Mouse (Mus musculus) liver, postnatal 0 days (tissue): ENCODE measurements at regions not wholly inside any gene's neighbourhood (a gene's known extent, or its start where the extent isn't known, plus 50 kb on each side); places are given as distances from the start of the nearest gene placed in this dataset.

Experiments
- ATAC-seq: fragments of 200-750 bp; cut with Nextera tagmentation; 2 replicates; pipeline ENCODE4 v1.8.0; 2017; ENCODE audit warnings: mild to moderate bottlenecking, moderate library complexity
- DNase-seq: peaks from one replicate; pipeline ENCODE4 v3.0.0-alpha.2; 2016
- H3K27ac ChIP-seq: fragments of 300-500 bp; sonication (generic); 2 replicates; pipeline ENCODE4 v1.5.1; 2014; ENCODE audit warnings: antibody characterized with exemption, moderate library complexity, mild to moderate bottlenecking, low read depth
- H3K27me3 ChIP-seq: fragments of 300-500 bp; sonication (generic); 2 replicates; pipeline ENCODE4 v1.6.1; 2014; ENCODE audit warnings: low read length, control low read depth, mixed read lengths; ENCODE audit not compliant: insufficient read depth
- H3K36me3 ChIP-seq: fragments of 300-500 bp; sonication (generic); replicated peaks from 2 replicates; pipeline ENCODE4 v1.6.1; 2014; ENCODE audit warnings: mild to moderate bottlenecking, control low read depth, low read length, moderate library complexity, mixed read lengths; ENCODE audit not compliant: insufficient read depth
- H3K4me1 ChIP-seq: fragments of 300-500 bp; sonication (generic); 2 replicates; pipeline ENCODE4 v1.6.1; 2014; ENCODE audit warnings: antibody characterized with exemption, mild to moderate bottlenecking, control low read depth; ENCODE audit not compliant: insufficient read depth
- H3K4me2 ChIP-seq: fragments of 300-500 bp; sonication (generic); 2 replicates; pipeline ENCODE4 v1.6.1; 2014; ENCODE audit warnings: low read depth, mild to moderate bottlenecking, low read length, moderate library complexity, mixed read lengths
- H3K4me3 ChIP-seq: fragments of 300-500 bp; sonication (generic); 2 replicates; pipeline ENCODE4 v1.5.1; 2014; ENCODE audit warnings: low read depth, low read length
- H3K9ac ChIP-seq: fragments of 300-500 bp; sonication (generic); replicated peaks from 2 replicates; pipeline ENCODE4 v1.6.1; 2014; ENCODE audit warnings: mild to moderate bottlenecking, moderate library complexity
- H3K9me3 ChIP-seq: fragments of 300-500 bp; sonication (generic); 2 replicates; pipeline ENCODE4 v1.6.1; 2016; ENCODE audit warnings: mild to moderate bottlenecking, control low read depth, low read length, mixed read lengths
- CTCF ChIP-seq: sonication (generic); IDR thresholded peaks from 2 replicates; pipeline ENCODE4 v1.5.1; 2016; ENCODE audit warnings: antibody characterized with exemption, low read depth
- EP300 ChIP-seq: IDR thresholded peaks from 2 replicates; pipeline ENCODE4 v1.6.1; 2016; ENCODE audit warnings: antibody characterized with exemption, low read depth, mild to moderate bottlenecking
- WGBS: fragments of 180-500 bp; shearing (Covaris S2); extraction: QIAGEN DNeasy Blood & Tissue Kit; methylation state at CpG from one replicate; pipeline ENCODE4 v1.1.7; 2014; ENCODE audit not compliant: insufficient replicate concordance; 5-methylcytosine and 5-hydroxymethylcytosine counted together

DNA sequence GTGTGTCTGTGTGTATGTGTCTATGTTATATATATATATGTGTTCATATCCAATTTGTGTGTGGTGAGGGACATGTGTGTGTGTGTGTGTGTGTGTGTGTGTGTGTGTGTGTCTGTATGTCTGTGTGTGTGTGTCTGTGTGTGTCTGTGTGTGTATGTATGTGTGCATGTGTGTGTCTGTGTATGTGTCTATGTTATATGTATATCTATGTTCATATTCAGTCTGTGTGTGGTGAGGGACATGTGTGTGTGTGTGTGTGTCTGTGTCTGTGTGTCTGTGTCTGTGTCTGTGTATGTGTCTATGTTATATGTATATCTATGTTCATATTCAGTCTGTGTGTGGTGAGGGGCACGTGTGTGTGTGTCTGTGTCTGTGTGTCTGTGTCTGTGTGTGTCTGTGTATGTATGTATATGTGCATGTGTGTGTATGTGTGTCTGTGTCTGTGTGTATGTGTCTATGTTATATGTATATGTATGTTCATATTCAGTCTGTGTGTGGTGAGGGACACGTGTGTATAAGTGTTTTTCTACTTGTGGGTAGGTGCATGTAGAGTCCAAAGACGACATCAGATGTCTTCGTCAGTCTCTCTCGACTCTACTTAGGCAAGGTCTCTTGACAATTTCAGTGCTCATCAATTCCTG lies 370.5 kb upstream of the Slc7a11 start:
- H3K4me3 ChIP-seq, result no peak overlapping the region
- H3K27me3 ChIP-seq, result no peaks in the 10 kb centered on the region
- 81% methylated on average over 5 of the region's 5 CpGs for WGBS
- ATAC-seq (no peak), DNase-seq (no peak)
- no peak overlapping the region for H3K9ac ChIP-seq
- no peak overlapping the region for H3K27ac ChIP-seq
- H3K4me2 ChIP-seq, result no peak overlapping the region
- no peaks in the 10 kb centered on the region for H3K9me3 ChIP-seq
- TF ChIP-seq CTCF, result no peak
- TF ChIP-seq EP300, result no peak
- no peaks in the 10 kb centered on the region for H3K36me3 ChIP-seq
- H3K4me1 ChIP-seq, result no peaks in the 10 kb centered on the region

DNA sequence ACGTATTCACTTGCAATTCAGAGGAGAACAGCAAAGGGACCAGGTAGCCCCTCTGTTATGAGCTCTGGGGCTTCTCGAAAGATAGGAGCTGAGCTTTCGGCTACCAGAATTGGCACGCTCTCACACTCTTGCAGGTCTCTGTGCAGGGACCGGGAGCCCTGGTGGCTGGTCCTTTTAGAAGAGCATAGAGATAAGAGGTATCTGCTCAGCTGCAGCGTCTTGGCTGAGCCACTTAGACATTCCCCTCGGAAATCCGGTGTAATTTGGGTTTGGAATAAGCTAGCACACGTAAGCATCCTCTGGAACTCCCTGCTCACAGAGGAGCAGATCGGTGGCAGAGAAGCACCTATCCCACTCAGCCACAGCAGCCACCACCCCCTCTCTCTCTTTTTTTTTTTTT lies 372.3 kb upstream of the Slc7a11 start:
- Histone ChIP-seq H3K36me3 (no peaks in the 10 kb centered on the region), H3K4me1 (no peaks in the 10 kb centered on the region), H3K9me3 (no peaks in the 10 kb centered on the region), H3K9ac (no peak overlapping the region), H3K4me3 (no peak overlapping the region), H3K27me3 (no peaks in the 10 kb centered on the region), H3K4me2 (no peak overlapping the region), H3K27ac (no peak overlapping the region)
- 68% methylated on average over 10 of the region's 10 CpGs for WGBS
- no peak for ATAC-seq
- TF ChIP-seq EP300 (no peak), CTCF (no peak)
- no peak for DNase-seq

DNA sequence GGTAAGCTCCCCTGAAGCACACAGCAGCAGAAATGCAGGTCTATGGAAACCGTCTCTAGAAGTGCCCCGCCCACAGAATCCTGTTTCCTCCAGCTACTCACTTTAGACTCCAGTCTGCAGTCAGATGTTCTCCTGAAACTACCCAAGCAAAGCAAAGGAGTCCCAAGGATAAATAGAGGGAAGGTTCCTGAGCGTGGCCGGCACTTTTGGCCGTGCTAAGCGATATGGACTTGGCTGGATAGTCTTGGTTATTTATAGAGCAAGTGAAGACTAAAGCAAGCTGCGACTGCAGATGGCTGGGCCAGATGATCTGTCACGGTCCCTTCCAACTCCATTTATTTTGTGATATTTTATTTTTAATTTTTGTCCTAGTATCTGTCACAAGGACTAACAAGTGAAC lies 373.1 kb upstream of the Slc7a11 start:
- Histone ChIP-seq H3K4me3 (no peak overlapping the region), H3K36me3 (no peaks in the 10 kb centered on the region), H3K9me3 (no peaks in the 10 kb centered on the region), H3K9ac (no peak overlapping the region), H3K4me1 (no peaks in the 10 kb centered on the region), H3K4me2 (no peak overlapping the region), H3K27me3 (no peaks in the 10 kb centered on the region), H3K27ac (no peak overlapping the region)
- 73% methylated on average over 8 of the region's 8 CpGs for WGBS
- TF ChIP-seq CTCF, result no peak
- no peak for TF ChIP-seq EP300
- no peak for ATAC-seq
- no peak for DNase-seq

- no peak for DNase-seq
Observed at GRCm38 (mm10) chr3:50817361-50817760, 373.9 kb upstream of the Slc7a11 start.

DNA sequence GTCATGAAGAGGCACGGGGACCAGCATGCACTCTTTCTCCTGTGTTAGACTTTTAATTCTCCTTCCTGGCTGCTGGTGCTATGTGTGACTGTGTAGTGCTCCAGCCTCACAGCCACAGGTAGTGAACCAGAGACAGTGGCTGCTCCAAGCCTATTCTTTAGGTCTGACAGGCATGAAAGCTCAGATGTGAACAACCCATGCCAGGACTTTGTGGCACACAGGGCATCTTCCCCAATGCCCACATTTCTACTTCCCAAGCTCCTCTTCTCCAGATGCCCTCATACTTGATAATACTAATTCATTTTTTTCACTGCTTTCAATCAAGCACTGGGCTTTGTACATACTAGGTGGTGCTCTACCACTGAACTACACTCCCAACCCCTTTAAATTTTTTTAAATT lies 377.4 kb upstream of the Slc7a11 start:
- Histone ChIP-seq H3K9ac (no peak overlapping the region), H3K36me3 (no peaks in the 10 kb centered on the region), H3K27me3 (no peaks in the 10 kb centered on the region), H3K4me1 (no peaks in the 10 kb centered on the region), H3K4me2 (no peak overlapping the region), H3K9me3 (no peaks in the 10 kb centered on the region), H3K4me3 (no peak overlapping the region), H3K27ac (no peak overlapping the region)
- no peak for TF ChIP-seq EP300
- no peak for TF ChIP-seq CTCF
- DNase-seq (no peak), ATAC-seq (no peak)
- 80% methylated on average over 1 of the region's 1 CpGs for WGBS

More at GRCm38 (mm10) chr3:50817361-50817760, 373.9 kb upstream of the Slc7a11 start:
- H3K27ac ChIP-seq, result no peak overlapping the region
- no peak for TF ChIP-seq EP300
- TF ChIP-seq CTCF, result no peak
- H3K4me3 ChIP-seq, result no peak overlapping the region
- no peak overlapping the region for H3K9ac ChIP-seq
- no peaks in the 10 kb centered on the region for H3K9me3 ChIP-seq
- no peaks in the 10 kb centered on the region for H3K36me3 ChIP-seq
- no peaks in the 10 kb centered on the region for H3K4me1 ChIP-seq
- WGBS, result 74% methylated on average over 3 of the region's 3 CpGs
- H3K27me3 ChIP-seq, result no peaks in the 10 kb centered on the region
- H3K4me2 ChIP-seq, result no peak overlapping the region
- ATAC-seq, result no peak

DNA sequence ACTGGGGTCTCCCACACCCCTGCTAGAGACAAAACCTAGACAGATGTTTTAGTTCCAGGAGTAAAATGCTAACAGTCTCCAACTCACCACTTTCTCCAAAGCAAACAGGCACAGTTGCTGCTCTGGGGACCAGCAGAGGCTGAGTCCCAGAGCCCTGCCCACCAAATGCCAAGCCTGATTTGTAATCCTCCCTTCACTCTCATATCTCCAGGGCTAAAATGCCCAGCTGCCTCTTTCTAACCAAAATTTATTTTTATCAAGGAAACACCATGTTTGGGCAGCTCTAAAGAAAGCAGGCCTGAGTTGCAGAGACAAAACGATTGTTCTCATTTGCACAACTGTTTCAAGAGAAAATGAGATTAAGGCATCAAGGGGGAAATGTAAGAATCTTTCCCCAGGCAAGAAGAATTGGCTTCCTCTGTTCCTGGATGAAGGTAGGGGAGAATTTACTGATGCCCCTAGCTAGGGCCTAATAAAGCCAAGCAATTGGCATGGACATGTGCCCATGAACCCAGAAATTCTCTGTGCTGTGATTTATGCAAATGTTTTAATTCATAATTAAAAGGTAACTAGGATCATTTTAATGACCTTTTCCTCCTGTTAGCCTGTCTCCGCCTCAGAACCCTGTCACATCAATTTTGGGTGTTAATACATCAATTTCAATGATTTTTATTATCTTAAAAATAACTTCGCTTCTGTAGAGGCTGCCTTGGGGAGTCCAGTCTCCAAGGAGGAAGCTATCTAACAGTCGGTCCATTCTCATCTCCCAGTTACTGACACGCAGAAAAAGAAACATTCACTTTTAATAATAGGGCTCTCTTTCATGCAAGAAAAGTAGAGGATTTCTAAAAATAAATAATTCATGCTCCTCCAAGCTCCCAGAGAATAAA lies 382.4 kb upstream of the Slc7a11 start:
- WGBS, result 72% methylated on average over 5 of the region's 5 CpGs
- TF ChIP-seq EP300, result no peak
- no peak for TF ChIP-seq CTCF
- ATAC-seq (no peak), DNase-seq (no peak)
- no peaks in the 10 kb centered on the region for H3K27me3 ChIP-seq
- no peak overlapping the region for H3K27ac ChIP-seq
- no peak overlapping the region for H3K4me3 ChIP-seq
- H3K36me3 ChIP-seq, result no peaks in the 10 kb centered on the region
- H3K9me3 ChIP-seq, result no peaks in the 10 kb centered on the region
- H3K4me1 ChIP-seq, result no peaks in the 10 kb centered on the region
- H3K9ac ChIP-seq, result no peak overlapping the region
- no peak overlapping the region for H3K4me2 ChIP-seq
